Mouse (Mus musculus) hindbrain, embryonic 11.5 days (tissue): ENCODE measurements around the gene Slc44a3. TPM values are rescaled to one million over a fixed set of nuclear protein-coding genes. Genes with fewer than 3 reads are reported as not detected.
A peak's percentile ranks its signal among the peaks of the same experiment; 100 is the strongest.

Source experiments
- ATAC-seq: fragments of 200-750 bp; cut with Nextera tagmentation; 2 replicates; pipeline ENCODE4 v1.8.0; 2017; ENCODE audit warnings: mild to moderate bottlenecking, moderate TSS enrichment, moderate library complexity; ENCODE audit not compliant: low FRiP score
- DNase-seq: peaks from one replicate; pipeline ENCODE4 v3.0.0-alpha.2; 2015; ENCODE audit warnings: low spot score
- H3K27ac ChIP-seq: fragments of 300-500 bp; sonication (generic); 2 replicates; pipeline ENCODE4 v1.5.1; 2014; ENCODE audit warnings: mild to moderate bottlenecking, low read depth, low read length
- H3K27me3 ChIP-seq: fragments of 300-500 bp; sonication (generic); 2 replicates; pipeline ENCODE4 v1.6.1; 2014; ENCODE audit warnings: mild to moderate bottlenecking, low read length, moderate library complexity, mixed read lengths; ENCODE audit not compliant: control insufficient read depth, insufficient read depth
- H3K36me3 ChIP-seq: fragments of 300-500 bp; sonication (generic); 2 replicates; pipeline ENCODE4 v1.6.1; 2014; ENCODE audit warnings: mild to moderate bottlenecking, low read length, moderate library complexity, mixed read lengths; ENCODE audit not compliant: control insufficient read depth, insufficient read depth
- H3K4me1 ChIP-seq: fragments of 300-500 bp; sonication (generic); replicated peaks from 2 replicates; pipeline ENCODE4 v1.6.1; 2014; ENCODE audit warnings: low read length, mixed read lengths; ENCODE audit not compliant: control insufficient read depth, insufficient read depth
- H3K4me2 ChIP-seq: fragments of 300-500 bp; sonication (generic); replicated peaks from 2 replicates; pipeline ENCODE4 v1.6.1; 2014; ENCODE audit warnings: mild to moderate bottlenecking, low read depth, low read length
- H3K4me3 ChIP-seq: fragments of 300-500 bp; sonication (generic); 2 replicates; pipeline ENCODE4 v1.5.1; 2014; ENCODE audit warnings: low read depth, low read length
- H3K9ac ChIP-seq: fragments of 300-500 bp; sonication (generic); 2 replicates; pipeline ENCODE4 v1.6.1; 2014; ENCODE audit warnings: low read depth, low read length
- H3K9me3 ChIP-seq: fragments of 300-500 bp; sonication (generic); 2 replicates; pipeline ENCODE4 v1.6.1; 2016; ENCODE audit warnings: low read length; ENCODE audit not compliant: control insufficient read depth
- WGBS: fragments of 180-500 bp; shearing (Covaris S2); extraction: QIAGEN DNeasy Blood & Tissue Kit; methylation state at CpG from one replicate; pipeline ENCODE4 v1.1.7; 2014; 5-methylcytosine and 5-hydroxymethylcytosine counted together
- polyA plus RNA-seq: library from polyadenylated mRNA; unstranded; fragments of >200 nt; fragmentation: Nextera tagmentation; extraction: Ambion mirVana; gene quantifications from 2 replicates; pipeline ENCODE4 v1.2.1, GENCODE M21; 2014

Slc44a3 gene
- polyA plus RNA-seq, 1 experiment from 2014 or later, result 0.86 TPM

- no peak overlapping the region for H3K4me2 ChIP-seq
- WGBS, result 83% methylated on average over 15 of the region's 15 CpGs
- no peaks in the 10 kb centered on the region for H3K27me3 ChIP-seq
- H3K27ac ChIP-seq, result no peak overlapping the region
- no peak overlapping the region for H3K4me3 ChIP-seq
- no peaks in the 10 kb centered on the region for H3K4me1 ChIP-seq
- H3K36me3 ChIP-seq, result no peaks in the 10 kb centered on the region
- no peaks in the 10 kb centered on the region for H3K9me3 ChIP-seq
- H3K9ac ChIP-seq, result no peak overlapping the region
- ATAC-seq (no peak), DNase-seq (no peak)
Observed at GRCm38 (mm10) chr3:121559406-121560114, 27.4 kb upstream of the Slc44a3 start.

DNA sequence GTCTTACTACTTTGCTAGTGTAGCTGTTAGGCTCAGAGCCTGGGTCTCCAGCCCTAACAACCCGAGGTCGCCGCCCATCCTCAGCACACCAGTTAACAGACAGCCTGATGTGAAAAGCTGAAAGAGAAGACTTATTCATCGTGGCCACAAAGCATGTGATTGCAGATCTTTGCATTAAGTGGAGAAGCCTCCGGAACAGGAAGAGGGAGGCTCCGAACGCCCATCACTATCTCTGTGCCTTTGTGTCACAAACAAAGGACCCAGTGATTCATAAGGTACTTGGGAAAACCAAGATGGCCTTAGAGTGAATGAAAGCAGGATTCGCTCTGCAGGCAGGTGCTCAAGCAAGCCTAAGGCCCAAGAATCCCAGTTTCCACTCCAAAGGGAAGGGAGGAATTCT, 26.7 kb upstream of the Slc44a3 start:
- no peak for DNase-seq
- H3K4me1 ChIP-seq, result no peaks in the 10 kb centered on the region
- H3K9me3 ChIP-seq, result no peaks in the 10 kb centered on the region
- no peak overlapping the region for H3K4me3 ChIP-seq
- WGBS, result 44% methylated on average over 8 of the region's 8 CpGs
- H3K9ac ChIP-seq, result no peak overlapping the region
- H3K27me3 ChIP-seq, result no peaks in the 10 kb centered on the region
- no peaks in the 10 kb centered on the region for H3K36me3 ChIP-seq
- no peak overlapping the region for H3K4me2 ChIP-seq
- H3K27ac ChIP-seq, result no peak overlapping the region
- ATAC-seq, result no peak

- ATAC-seq (no peak), DNase-seq (no peak)
- no peaks in the 10 kb centered on the region for H3K4me1 ChIP-seq
- no peak overlapping the region for H3K9ac ChIP-seq
- H3K9me3 ChIP-seq, result no peaks in the 10 kb centered on the region
- 88% methylated on average over 7 of the region's 7 CpGs for WGBS
- no peak overlapping the region for H3K4me3 ChIP-seq
- no peak overlapping the region for H3K4me2 ChIP-seq
- H3K27ac ChIP-seq, result no peak overlapping the region
- H3K36me3 ChIP-seq, result no peaks in the 10 kb centered on the region
- H3K27me3 ChIP-seq, result no peaks in the 10 kb centered on the region
Observed at GRCm38 (mm10) chr3:121556304-121556703, 24.1 kb upstream of the Slc44a3 start.

- WGBS, result 87% methylated on average over 14 of the region's 14 CpGs
- no peak for DNase-seq
- ATAC-seq, result no peak
Observed at GRCm38 (mm10) chr3:121553294-121553693, 21.1 kb upstream of the Slc44a3 start.

DNA sequence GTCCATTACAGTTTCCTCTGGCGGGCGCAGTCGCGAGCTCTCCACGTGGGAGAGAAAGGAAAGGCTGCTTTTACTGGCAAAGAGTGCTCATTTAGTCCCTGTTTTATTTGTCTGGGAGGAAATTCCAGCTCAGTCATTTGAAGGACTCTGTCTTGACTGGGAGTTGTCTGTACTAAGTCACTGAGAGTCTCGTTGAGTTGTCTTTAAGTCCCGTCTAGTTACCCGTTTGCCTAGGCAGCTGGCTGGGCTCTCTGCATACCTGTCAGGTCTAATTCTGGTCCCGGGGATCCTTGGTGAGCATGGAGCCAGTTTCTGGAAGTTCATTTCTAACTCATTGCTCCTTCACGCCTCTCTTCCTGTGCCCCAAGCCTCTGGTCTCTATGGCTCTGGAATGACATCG, 20.5 kb upstream of the Slc44a3 start:
- no peak for DNase-seq
- H3K27ac ChIP-seq, result no peak overlapping the region
- H3K9ac ChIP-seq, result no peak overlapping the region
- no peak for ATAC-seq
- no peaks in the 10 kb centered on the region for H3K27me3 ChIP-seq
- no peaks in the 10 kb centered on the region for H3K9me3 ChIP-seq
- H3K4me1 ChIP-seq, result no peaks in the 10 kb centered on the region
- WGBS, result 84% methylated on average over 11 of the region's 11 CpGs
- H3K4me3 ChIP-seq, result no peak overlapping the region
- H3K4me2 ChIP-seq, result no peak overlapping the region
- no peaks in the 10 kb centered on the region for H3K36me3 ChIP-seq

More at GRCm38 (mm10) chr3:121553294-121553693, 21.1 kb upstream of the Slc44a3 start:
- H3K4me3 ChIP-seq, result no peak overlapping the region
- H3K27ac ChIP-seq, result no peak overlapping the region
- H3K9ac ChIP-seq, result no peak overlapping the region
- no peaks in the 10 kb centered on the region for H3K4me1 ChIP-seq
- H3K27me3 ChIP-seq, result no peaks in the 10 kb centered on the region
- no peak overlapping the region for H3K4me2 ChIP-seq
- no peaks in the 10 kb centered on the region for H3K9me3 ChIP-seq
- H3K36me3 ChIP-seq, result no peaks in the 10 kb centered on the region

DNA sequence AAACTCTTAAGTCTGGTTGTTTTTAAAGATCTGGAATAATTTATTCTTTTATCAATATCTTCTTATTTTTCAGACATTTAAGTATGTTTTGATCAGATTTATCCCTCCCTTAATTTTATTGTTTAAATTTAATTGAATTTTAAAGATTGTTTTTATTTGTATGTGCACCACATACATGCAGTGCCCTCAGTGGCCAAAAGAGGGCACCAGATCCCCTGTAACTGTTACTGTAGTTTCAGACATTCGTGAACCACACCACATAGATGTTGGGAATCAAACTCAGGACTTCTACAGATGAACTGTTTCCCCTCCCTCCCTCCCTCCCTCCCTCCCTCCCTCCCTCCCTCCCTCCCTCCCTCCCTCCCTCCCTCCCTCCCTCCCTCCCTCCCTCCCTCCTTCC, 18.2 kb upstream of the Slc44a3 start:
- Histone ChIP-seq H3K27me3 (no peaks in the 10 kb centered on the region), H3K36me3 (no peaks in the 10 kb centered on the region), H3K27ac (no peak overlapping the region), H3K9ac (no peak overlapping the region), H3K4me2 (no peak overlapping the region), H3K4me1 (no peaks in the 10 kb centered on the region), H3K9me3 (no peaks in the 10 kb centered on the region), H3K4me3 (no peak overlapping the region)
- 8% methylated on average over 1 of the region's 1 CpGs for WGBS
- ATAC-seq (no peak), DNase-seq (peak; percentile 77)

- no peak overlapping the region for H3K4me2 ChIP-seq
- no peak overlapping the region for H3K9ac ChIP-seq
- H3K4me1 ChIP-seq, result no peaks in the 10 kb centered on the region
- no peak for DNase-seq
- H3K36me3 ChIP-seq, result no peaks in the 10 kb centered on the region
- H3K27me3 ChIP-seq, result no peaks in the 10 kb centered on the region
- no peak overlapping the region for H3K4me3 ChIP-seq
- H3K9me3 ChIP-seq, result no peaks in the 10 kb centered on the region
- no peak overlapping the region for H3K27ac ChIP-seq
- ATAC-seq, result no peak
- 74% methylated on average over 15 of the region's 15 CpGs for WGBS
Observed at GRCm38 (mm10) chr3:121547851-121548624, 15.8 kb upstream of the Slc44a3 start.

GRCm38 (mm10) chr3:121540621-121541020, 8.4 kb upstream of the Slc44a3 start:
- no peaks in the 10 kb centered on the region for H3K9me3 ChIP-seq
- ATAC-seq, result no peak
- no peak overlapping the region for H3K4me2 ChIP-seq
- no peaks in the 10 kb centered on the region for H3K36me3 ChIP-seq
- no peak overlapping the region for H3K9ac ChIP-seq
- no peaks in the 10 kb centered on the region for H3K4me1 ChIP-seq
- no peaks in the 10 kb centered on the region for H3K27me3 ChIP-seq
- H3K27ac ChIP-seq, result no peak overlapping the region
- no peak for DNase-seq
- H3K4me3 ChIP-seq, result no peak overlapping the region
- WGBS, result 61% methylated on average over 5 of the region's 5 CpGs
